23 mouse cellular contexts compared by ENCODE assay signal in genomic region chr1:176053653-176054052, GRCm38 (mm10).
"Had no signal": no experiment of that assay in that cellular context is flagged by ENCODE, and none has a peak within 500 bp of the region (broad histone marks: within the 10 kb centered on the region; RNA-seq: fewer than 3 reads in every experiment).

No protein-coding gene starts in this region.

- H3K9ac ChIP-seq: intestine, embryonic 15.5 days; limb, embryonic 12.5 days; liver, embryonic 12.5 days; liver, embryonic 15.5 days; midbrain, embryonic 12.5 days; midbrain, embryonic 15.5 days; neural tube, embryonic 12.5 days; neural tube, embryonic 15.5 days had no signal

- H3K4me3 ChIP-seq: intestine, embryonic 15.5 days; layer of hippocampus, adult 2 months; limb, embryonic 12.5 days; liver, embryonic 12.5 days; liver, embryonic 15.5 days; midbrain, embryonic 12.5 days; midbrain, embryonic 15.5 days; neural tube, embryonic 12.5 days; neural tube, embryonic 15.5 days had no signal

- H3K4me2 ChIP-seq: intestine, embryonic 15.5 days; limb, embryonic 12.5 days; liver, embryonic 12.5 days; liver, embryonic 15.5 days; midbrain, embryonic 12.5 days; midbrain, embryonic 15.5 days; neural tube, embryonic 12.5 days; neural tube, embryonic 15.5 days had no signal

- H3K9me3 ChIP-seq: intestine, embryonic 15.5 days; limb, embryonic 12.5 days; liver, embryonic 12.5 days; liver, embryonic 15.5 days; midbrain, embryonic 12.5 days; midbrain, embryonic 15.5 days; neural tube, embryonic 12.5 days; neural tube, embryonic 15.5 days had no signal

- H3K4me1 ChIP-seq: intestine, embryonic 15.5 days; limb, embryonic 12.5 days; liver, embryonic 12.5 days; liver, embryonic 15.5 days; midbrain, embryonic 12.5 days; midbrain, embryonic 15.5 days; neural tube, embryonic 12.5 days; neural tube, embryonic 15.5 days had no signal

- ATAC-seq: intestine, embryonic 15.5 days; liver, embryonic 12.5 days; midbrain, embryonic 15.5 days had no signal

- H3K27me3 ChIP-seq: intestine, embryonic 15.5 days; limb, embryonic 12.5 days; liver, embryonic 12.5 days; liver, embryonic 15.5 days; midbrain, embryonic 12.5 days; midbrain, embryonic 15.5 days; neural tube, embryonic 12.5 days; neural tube, embryonic 15.5 days had no signal

- H3K36me3 ChIP-seq: intestine, embryonic 15.5 days; limb, embryonic 12.5 days; liver, embryonic 12.5 days; liver, embryonic 15.5 days; midbrain, embryonic 12.5 days; midbrain, embryonic 15.5 days; neural tube, embryonic 12.5 days; neural tube, embryonic 15.5 days had no signal

- DNase-seq: kidney, adult 11 months; kidney, adult 8-10 months; kidney, postnatal 25 days; layer of hippocampus, adult 9-11 months; liver; lung, postnatal 10 days; right cerebral cortex, adult 18-20 months; right cerebral cortex, postnatal 14 days; right cerebral cortex, postnatal 4 days; thymus, adult 2 months; thymus, postnatal 14 days; thymus, postnatal 4 days had no signal

- H3K27ac ChIP-seq: intestine, embryonic 15.5 days; layer of hippocampus, adult 2 months; limb, embryonic 12.5 days; liver, embryonic 12.5 days; liver, embryonic 15.5 days; macrophage; midbrain, embryonic 12.5 days; midbrain, embryonic 15.5 days; neural tube, embryonic 12.5 days; neural tube, embryonic 15.5 days; stomach, postnatal 0 days had no signal
